Mouse (Mus musculus): Measurements from ENCODE around the gene Kctd21.

DNA sequence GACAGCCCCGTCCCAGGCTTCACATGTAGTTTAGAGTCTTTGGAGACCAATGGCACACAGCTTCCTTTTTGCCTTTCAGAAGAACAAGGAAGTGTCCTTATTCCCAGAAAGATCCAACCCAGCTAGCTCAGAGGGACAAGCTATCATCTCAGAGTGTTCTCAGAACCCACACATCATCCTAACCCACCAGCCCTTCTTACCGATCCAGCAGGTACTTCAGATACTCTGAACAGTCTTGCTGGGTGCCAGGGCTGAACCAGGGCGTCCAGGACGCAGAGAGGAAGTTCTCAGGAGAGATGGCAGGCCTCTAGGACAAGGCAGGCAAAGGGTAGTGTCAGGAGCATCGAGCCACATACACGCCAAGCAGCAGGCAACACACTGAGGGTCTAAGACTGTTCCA, 19.3 kb upstream of the Kctd21 start:
- TF ChIP-seq POLR2A (IDR thresholded peaks at IDR 0.05; ENCODE audit: insufficient read depth, low read length), result no peak
- TF ChIP-seq CTCF (IDR thresholded peaks at IDR 0.05; ENCODE audit: low read depth, low read length), result no peak
- TF ChIP-seq EP300 (IDR thresholded peaks at IDR 0.05; ENCODE audit: insufficient read depth, low read depth, low read length), result no peak
